In genomic region chr5:112154650-112155049, GRCm38 (mm10) we compare ENCODE assay signal across 29 mouse cellular contexts.
A peak's percentile ranks its signal among the peaks of the same experiment; 100 is the strongest.
DNase-seq lines count a peak whose midpoint lies in the region; ATAC-seq and TF ChIP-seq lines count a peak whose summit lies in the region.
"Had no signal": no experiment of that assay in that cellular context is flagged by ENCODE, and none has a peak within 500 bp of the region (broad histone marks: within the 10 kb centered on the region; RNA-seq: fewer than 3 reads in every experiment).

No protein-coding gene starts in this region.

- ATAC-seq in heart, embryonic 11.5 days (replicated peaks; ENCODE audit: insufficient number of reproducible peaks, low FRiP score, low TSS enrichment): no peak
- no peak for ATAC-seq in forebrain, embryonic 14.5 days
- ATAC-seq: CD4-positive, CD25-positive, alpha-beta regulatory T cell, adult 4 months; Patski had no signal

- H3K36me3 ChIP-seq in heart, embryonic 11.5 days (ENCODE audit: control insufficient read depth, insufficient read depth, low read length): no peaks in the 10 kb centered on the region
- H3K36me3 ChIP-seq in forebrain, embryonic 14.5 days (ENCODE audit: control insufficient read depth, insufficient read depth, low read length): no peaks in the 10 kb centered on the region
- H3K36me3 ChIP-seq: hindbrain, embryonic 15.5 days; intestine, embryonic 15.5 days; liver, embryonic 13.5 days; neural tube, embryonic 12.5 days had no signal

- H3K4me1 ChIP-seq in heart, embryonic 11.5 days (ENCODE audit: control insufficient read depth, insufficient read depth, low read length): no peaks in the 10 kb centered on the region
- H3K4me1 ChIP-seq in forebrain, embryonic 14.5 days (ENCODE audit: control insufficient read depth, insufficient read depth, low read length): no peaks in the 10 kb centered on the region
- H3K4me1 ChIP-seq: liver, embryonic 13.5 days had no signal

- no peak overlapping the region for H3K9ac ChIP-seq in heart, embryonic 11.5 days (ENCODE audit: low read depth, low read length)
- H3K9ac ChIP-seq in forebrain, embryonic 14.5 days (ENCODE audit: low read length): no peak overlapping the region
- H3K9ac ChIP-seq: forebrain, embryonic 13.5 days; hindbrain, embryonic 15.5 days; intestine, embryonic 15.5 days; liver, embryonic 13.5 days; neural tube, embryonic 12.5 days had no signal

- peaks cover 25% of the 10 kb centered on the region for H3K27me3 ChIP-seq in heart, embryonic 11.5 days (ENCODE audit: control insufficient read depth, insufficient read depth, low read length)
- H3K27me3 ChIP-seq in forebrain, embryonic 14.5 days (replicated peaks; ENCODE audit: control insufficient read depth, insufficient read depth, low read length): no peaks in the 10 kb centered on the region; the same call in 1 of the 2 replicates

- WGBS in heart, embryonic 11.5 days (ENCODE audit: insufficient replicate concordance): 53% methylated on average over 4 of the region's 4 CpGs
- 82% methylated on average over 4 of the region's 4 CpGs for WGBS in forebrain, embryonic 14.5 days

- peak overlapping the region; percentile 48; the same call in 1 of the 2 replicates for H3K4me3 ChIP-seq in gastrocnemius, adult 2 months
- no peak overlapping the region for H3K4me3 ChIP-seq in heart, embryonic 11.5 days (ENCODE audit: low read depth, low read length)
- H3K4me3 ChIP-seq in forebrain, embryonic 14.5 days (ENCODE audit: low read depth, low read length): no peak overlapping the region
- H3K4me3 ChIP-seq: erythroblast, embryonic 14.5 days; forebrain, embryonic 13.5 days; hindbrain, embryonic 15.5 days; intestine, embryonic 15.5 days; left cerebral cortex, adult 2 months; liver, embryonic 13.5 days; megakaryocyte, embryonic 14.5 days; neural tube, embryonic 12.5 days had no signal

- H3K4me2 ChIP-seq in heart, embryonic 11.5 days: no peak overlapping the region
- H3K4me2 ChIP-seq in forebrain, embryonic 14.5 days (ENCODE audit: low read length): no peak overlapping the region
- H3K4me2 ChIP-seq: liver, embryonic 13.5 days had no signal

- H3K27ac ChIP-seq in gastrocnemius, adult 2 months: peak overlapping the region; percentile 77
- no peak overlapping the region for H3K27ac ChIP-seq in heart, embryonic 11.5 days (ENCODE audit: low read depth, low read length)
- no peak overlapping the region for H3K27ac ChIP-seq in forebrain, embryonic 14.5 days (ENCODE audit: low read depth, low read length)
- H3K27ac ChIP-seq: forebrain, embryonic 13.5 days; hindbrain, embryonic 15.5 days; intestine, embryonic 15.5 days; left cerebral cortex, adult 2 months; liver, embryonic 13.5 days; neural tube, embryonic 12.5 days had no signal

- intact Hi-C loops in gastrocnemius, adult 2 months (cut with DNase I): loop anchor here (5.0 to 10.0 kb wide), 3 partner anchors 330 to 882 kb away; no protein-coding TSS in a partner anchor
- intact Hi-C loops in heart, postnatal 25 days (cut with DNase I): loop anchor here (5.0 kb wide), 1 partner anchor 877 kb away; no protein-coding TSS in a partner anchor

- no peaks in the 10 kb centered on the region for H3K9me3 ChIP-seq in heart, embryonic 11.5 days (replicated peaks; ENCODE audit: control insufficient read depth, low read length)
- no peaks in the 10 kb centered on the region for H3K9me3 ChIP-seq in forebrain, embryonic 14.5 days (replicated peaks; ENCODE audit: control insufficient read depth, low read length)
- H3K9me3 ChIP-seq: forebrain, embryonic 13.5 days; hindbrain, embryonic 15.5 days; intestine, embryonic 15.5 days; liver, embryonic 13.5 days; neural tube, embryonic 12.5 days had no signal

- no peak for TF ChIP-seq CTCF in gastrocnemius, adult 2 months (IDR thresholded peaks at IDR 0.05)

- DNase-seq in gastrocnemius, adult 2 months: peak; percentile 63
- no peak for DNase-seq in gastrocnemius, postnatal 10 days
- DNase-seq in heart, postnatal 25 days (ENCODE audit: low spot score): peak; percentile 20
- DNase-seq in urinary bladder, postnatal 25 days (ENCODE audit: low spot score): peak; percentile 6
- no peak for DNase-seq in urinary bladder, postnatal 4 days (ENCODE audit: low spot score in 2 of 2)
- no peak for DNase-seq in forebrain, embryonic 14.5 days (ENCODE audit: low spot score)
- DNase-seq in lung, postnatal 10 days: no peak
- DNase-seq: adrenal gland, adult 8-10 months; cerebellum, adult 11-12 months; cerebellum, postnatal 10 days; kidney, adult 8-10 months; kidney, postnatal 10 days; liver, embryonic 13.5 days; lung, adult 2 months; midbrain, embryonic 14.5 days; right cerebral cortex, postnatal 14 days; spleen, adult 18-20 months; thymus, adult 18-20 months; thymus, postnatal 4 days had no signal

Comparison
In these comparisons a context has a peak if more than half of its experiments do, and no peak if none do; other contexts are left out.
1. DNase-seq: peak in gastrocnemius, adult 2 months (single experiment), heart, postnatal 25 days (single experiment) and urinary bladder, postnatal 25 days (single experiment); none in gastrocnemius, postnatal 10 days (single experiment), urinary bladder, postnatal 4 days (0 of 2), forebrain, embryonic 14.5 days (single experiment) and lung, postnatal 10 days (single experiment).